Mouse (Mus musculus): ENCODE results near the gene Sox5.
"Not testable (repeated sequence)": the region's sequence is repeated elsewhere in the genome, so short reads cannot be mapped to it uniquely, and the experiment has no call there.

The Sox5 gene

DNA sequence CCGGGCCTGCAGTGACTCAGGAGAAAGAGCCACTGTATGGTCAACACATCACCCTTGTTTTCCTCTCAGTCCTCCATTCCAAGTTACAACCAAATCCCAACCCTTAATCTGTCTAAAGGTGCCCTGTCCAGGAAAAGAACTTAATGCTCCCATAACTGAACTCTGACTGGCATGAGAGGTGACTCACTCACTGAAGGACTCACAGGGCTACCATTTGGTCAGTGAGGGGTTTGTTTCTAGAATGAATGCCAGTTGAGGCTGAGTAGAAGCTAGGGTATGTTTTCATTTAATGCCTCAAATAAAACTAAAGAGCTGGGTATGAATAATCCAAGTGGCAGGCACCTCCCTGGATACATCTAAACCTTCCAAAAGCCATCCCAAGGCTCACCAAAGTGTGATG, 484.6 kb downstream of the Sox5 start:
- in situ Hi-C loops (cut with MboI; ENCODE audit: low pct_unique_long_range_greater_than_20kb in 1 of 2, low sequenced_read_pairs in 2 of 2, unreplicated experiment in 1 of 2) = no loop called here

- in situ Hi-C loops (cut with MboI; ENCODE audit: low pct_unique_long_range_greater_than_20kb in 1 of 2, low sequenced_read_pairs in 2 of 2, unreplicated experiment in 1 of 2) = no loop called here
Observed at GRCm38 (mm10) chr6:144291526-144291925, 490.3 kb downstream of the Sox5 start.

DNA sequence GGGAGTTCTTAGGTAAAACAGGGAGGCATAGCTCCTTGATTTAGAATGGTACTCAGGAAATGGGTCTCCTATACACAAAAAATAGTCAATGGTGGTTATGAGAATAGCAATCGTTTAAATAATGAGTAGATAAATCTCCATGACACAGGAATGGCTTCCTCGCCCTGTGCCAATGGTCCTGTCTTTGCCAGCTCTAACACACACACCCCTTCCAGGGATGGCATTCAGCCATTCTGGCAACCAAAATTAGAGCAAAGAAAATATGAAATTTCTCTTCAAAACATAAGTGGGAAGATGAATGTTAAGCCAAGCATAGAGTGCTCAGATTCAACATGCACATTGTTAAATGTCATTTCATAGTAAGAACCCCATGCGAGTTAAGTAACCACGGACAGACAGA, 495.7 kb downstream of the Sox5 start:
- in situ Hi-C loops (cut with MboI; ENCODE audit: low pct_unique_long_range_greater_than_20kb in 1 of 2, low sequenced_read_pairs in 2 of 2, unreplicated experiment in 1 of 2) = no loop called here

- in situ Hi-C loops (cut with MboI; ENCODE audit: low pct_unique_long_range_greater_than_20kb in 1 of 2, low sequenced_read_pairs in 2 of 2, unreplicated experiment in 1 of 2) = no loop called here
Observed at GRCm38 (mm10) chr6:144283191-144283590, 498.6 kb downstream of the Sox5 start.

DNA sequence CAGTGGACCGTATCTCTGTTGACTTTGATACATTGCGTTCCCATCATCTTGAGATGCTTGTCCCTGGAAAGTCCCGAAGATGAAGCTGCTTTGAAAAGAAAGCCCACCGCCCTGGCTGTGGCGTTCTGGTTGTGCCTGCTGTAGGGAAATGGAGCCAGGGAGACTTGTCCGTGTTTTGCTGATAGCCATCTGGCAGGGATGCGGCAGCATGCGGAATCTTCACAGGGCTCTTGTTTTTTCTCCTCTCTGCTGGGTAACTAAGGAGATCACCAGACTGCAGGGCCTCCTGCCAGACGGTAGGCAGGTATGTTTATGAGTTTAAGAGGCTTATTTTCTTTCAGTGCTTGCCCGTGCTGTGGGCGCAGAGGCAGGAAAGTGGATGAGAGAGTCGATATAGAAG, 499.0 kb downstream of the Sox5 start:
- in situ Hi-C loops (cut with MboI; ENCODE audit: low pct_unique_long_range_greater_than_20kb in 1 of 2, low sequenced_read_pairs in 2 of 2, unreplicated experiment in 1 of 2) = no loop called here

DNA sequence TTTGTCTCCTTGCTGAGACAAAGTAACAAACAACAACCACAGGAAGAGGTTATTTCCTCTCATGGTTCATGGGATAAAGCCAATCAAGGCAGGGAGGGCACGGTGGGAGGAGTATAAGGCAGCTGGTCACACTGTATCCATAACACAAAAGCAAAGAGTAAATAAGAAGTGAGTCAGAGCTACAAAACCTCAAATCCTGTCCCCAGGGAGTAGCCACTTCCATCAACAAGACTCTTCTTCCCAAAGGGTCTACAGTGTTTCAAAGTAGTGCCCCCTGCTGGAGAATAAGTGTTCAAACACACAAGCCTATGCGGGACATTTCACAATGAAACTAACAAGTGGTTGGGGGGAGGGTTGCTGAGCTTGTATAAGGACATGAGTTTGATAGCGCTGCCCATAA, 500.1 kb downstream of the Sox5 start:
- in situ Hi-C loops (cut with MboI; ENCODE audit: low pct_unique_long_range_greater_than_20kb in 1 of 2, low sequenced_read_pairs in 2 of 2, unreplicated experiment in 1 of 2) = no loop called here

DNA sequence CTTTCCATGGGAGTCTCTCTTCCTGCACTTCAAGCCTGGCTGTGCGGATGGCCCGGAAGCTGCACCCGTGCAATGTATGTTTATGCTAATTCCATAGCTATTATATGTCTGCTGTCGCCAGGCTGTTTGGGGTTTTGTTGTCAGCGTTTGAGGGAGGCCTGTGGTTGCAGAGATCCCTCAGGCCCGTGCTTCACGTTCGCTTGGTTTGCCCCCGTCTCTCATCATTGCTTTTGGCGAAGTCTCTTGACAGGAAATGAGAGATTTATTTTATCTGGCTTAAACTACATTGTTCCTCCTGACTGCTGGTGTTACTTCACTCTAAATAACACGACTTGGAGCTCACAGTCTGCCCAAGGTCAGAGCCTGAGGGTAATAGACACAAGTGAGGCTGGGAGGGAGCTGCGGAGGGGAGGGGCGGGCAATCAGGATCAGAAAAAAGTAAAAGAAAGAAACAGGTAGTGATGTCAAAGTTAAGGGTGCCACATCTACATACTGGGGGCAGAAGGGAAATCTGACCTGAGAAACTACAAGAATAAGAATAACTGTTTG, 503.2 kb downstream of the Sox5 start:
- in situ Hi-C loops (cut with MboI; ENCODE audit: low pct_unique_long_range_greater_than_20kb in 1 of 2, low sequenced_read_pairs in 2 of 2, unreplicated experiment in 1 of 2) = no loop called here

DNA sequence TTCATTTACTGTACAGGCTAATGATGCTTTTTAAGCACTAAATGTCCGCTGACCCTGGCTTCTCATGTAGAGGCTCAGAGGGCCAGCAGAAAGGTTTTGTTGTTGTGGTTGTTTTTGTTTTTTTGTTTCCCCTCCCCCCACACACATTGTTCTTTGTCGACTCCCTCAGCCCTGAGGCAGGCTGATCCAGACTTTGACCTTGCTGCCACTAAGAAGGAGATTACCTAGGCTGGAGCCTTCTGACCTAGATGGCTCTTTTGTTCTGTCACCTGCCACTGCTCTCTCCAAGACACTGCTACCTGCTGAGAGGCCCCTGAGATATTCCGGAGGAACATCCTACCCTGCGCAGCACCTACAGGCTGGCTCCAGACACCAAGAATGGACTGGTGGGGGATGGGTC, 508.4 kb downstream of the Sox5 start:
- in situ Hi-C loops (cut with MboI; ENCODE audit: low pct_unique_long_range_greater_than_20kb in 1 of 2, low sequenced_read_pairs in 2 of 2, unreplicated experiment in 1 of 2) = not testable (repeated sequence)

DNA sequence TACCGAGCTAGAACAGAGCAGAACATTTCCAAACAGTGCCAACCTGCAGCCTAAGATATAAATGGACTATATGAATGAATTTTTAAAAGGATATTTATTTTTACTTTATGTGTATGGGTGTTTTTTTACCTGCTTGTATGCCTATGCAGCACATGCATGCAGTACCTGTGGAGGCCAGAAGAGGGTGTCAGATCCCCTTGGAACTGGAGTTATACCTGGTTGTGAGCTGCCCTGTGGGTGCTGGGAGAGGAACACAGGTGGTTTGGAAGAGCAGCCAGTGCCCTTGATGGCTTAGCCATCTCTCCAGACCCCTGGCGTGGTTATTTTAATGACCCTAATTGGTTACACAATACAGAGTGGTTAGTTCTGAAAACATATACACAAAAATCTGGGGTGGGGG, 510.5 kb downstream of the Sox5 start:
- in situ Hi-C loops (cut with MboI; ENCODE audit: low pct_unique_long_range_greater_than_20kb in 1 of 2, low sequenced_read_pairs in 2 of 2, unreplicated experiment in 1 of 2) = no loop called here

GRCm38 (mm10) chr6:144270306-144270705, 511.5 kb downstream of the Sox5 start:
- in situ Hi-C loops (cut with MboI; ENCODE audit: low pct_unique_long_range_greater_than_20kb in 1 of 2, low sequenced_read_pairs in 2 of 2, unreplicated experiment in 1 of 2) = no loop called here

GRCm38 (mm10) chr6:144269666-144270065, 512.1 kb downstream of the Sox5 start:
- in situ Hi-C loops (cut with MboI; ENCODE audit: low pct_unique_long_range_greater_than_20kb in 1 of 2, low sequenced_read_pairs in 2 of 2, unreplicated experiment in 1 of 2) = no loop called here

GRCm38 (mm10) chr6:144265752-144266151, 516.0 kb downstream of the Sox5 start:
- in situ Hi-C loops (cut with MboI; ENCODE audit: low pct_unique_long_range_greater_than_20kb in 1 of 2, low sequenced_read_pairs in 2 of 2, unreplicated experiment in 1 of 2) = no loop called here

DNA sequence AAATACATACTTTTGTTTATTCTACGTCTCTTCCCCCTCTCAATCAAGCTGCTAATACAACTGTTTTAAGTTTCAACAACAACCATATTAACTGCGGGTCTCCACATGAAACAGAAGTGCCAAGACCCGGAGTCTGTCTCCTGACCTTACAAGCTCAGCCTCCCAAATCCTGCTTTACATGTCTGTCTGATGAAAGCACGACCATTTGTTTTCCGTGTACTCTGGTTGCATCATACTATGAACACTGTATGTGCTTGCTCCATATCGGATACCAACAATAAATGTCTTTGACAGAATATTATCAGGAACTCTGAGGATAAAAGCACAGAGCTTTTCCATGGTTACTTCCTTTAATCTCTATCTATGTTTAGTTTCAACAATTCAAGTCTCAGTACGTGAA, 516.8 kb downstream of the Sox5 start:
- in situ Hi-C loops (cut with MboI; ENCODE audit: low pct_unique_long_range_greater_than_20kb in 1 of 2, low sequenced_read_pairs in 2 of 2, unreplicated experiment in 1 of 2) = no loop called here

DNA sequence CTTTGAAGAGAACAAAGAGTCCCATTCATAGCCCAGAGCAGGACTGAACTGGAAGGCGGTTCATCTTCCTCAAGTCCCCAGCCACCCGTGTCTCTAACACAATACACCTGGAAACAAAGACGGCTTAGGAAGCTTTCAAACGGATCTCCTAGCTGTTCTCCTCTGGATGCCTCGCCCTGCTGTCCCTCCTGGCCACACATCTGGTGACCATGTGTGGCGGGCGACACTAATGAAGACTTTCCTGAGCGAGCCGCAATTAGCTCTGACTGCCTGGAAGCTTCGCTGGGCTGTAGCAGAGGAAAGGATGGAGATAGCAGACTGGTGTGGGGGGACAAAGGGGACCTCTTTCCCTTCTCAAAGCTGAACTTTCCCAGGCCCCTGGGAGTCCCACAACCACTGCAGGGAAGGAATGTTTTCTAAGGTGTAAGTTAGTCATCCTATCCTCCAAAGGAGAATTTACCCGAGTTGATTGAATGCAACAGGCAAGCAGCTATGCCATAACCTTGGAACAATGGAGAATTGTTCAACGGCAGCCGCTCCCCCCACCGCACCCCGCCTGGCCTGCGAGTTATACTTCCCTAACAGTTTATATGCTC, 517.4 kb downstream of the Sox5 start:
- in situ Hi-C loops (cut with MboI; ENCODE audit: low pct_unique_long_range_greater_than_20kb in 1 of 2, low sequenced_read_pairs in 2 of 2, unreplicated experiment in 1 of 2) = no loop called here

GRCm38 (mm10) chr6:144256500-144256899, 525.3 kb downstream of the Sox5 start:
- in situ Hi-C loops (cut with MboI; ENCODE audit: low pct_unique_long_range_greater_than_20kb in 1 of 2, low sequenced_read_pairs in 2 of 2, unreplicated experiment in 1 of 2) = no loop called here

DNA sequence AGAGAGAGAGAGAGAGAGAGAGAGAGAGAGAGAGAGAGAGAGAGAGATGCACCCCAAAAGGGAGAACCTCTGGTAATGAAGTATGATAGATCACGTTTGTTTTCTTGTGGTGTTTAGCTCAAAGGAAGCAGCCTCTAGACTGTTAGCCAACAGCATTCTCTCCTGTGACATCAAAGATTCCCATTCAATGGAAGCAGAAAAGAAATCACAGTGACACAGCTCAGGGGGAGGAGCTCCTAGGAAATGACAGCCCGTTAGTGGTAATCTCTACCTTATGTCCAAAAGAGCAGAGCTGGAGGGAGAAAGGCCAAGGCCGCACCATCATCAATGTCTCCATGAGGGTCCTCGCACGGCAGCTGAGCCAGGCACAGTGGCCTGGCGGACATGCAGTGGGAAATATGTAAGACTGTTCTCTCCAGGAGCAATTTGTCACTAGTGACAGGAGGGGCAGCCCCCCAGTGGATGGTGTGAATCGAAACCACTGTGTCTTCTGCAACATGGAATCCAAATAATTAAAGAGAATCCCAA, 529.5 kb downstream of the Sox5 start:
- in situ Hi-C loops (cut with MboI; ENCODE audit: low pct_unique_long_range_greater_than_20kb in 1 of 2, low sequenced_read_pairs in 2 of 2, unreplicated experiment in 1 of 2) = no loop called here

DNA sequence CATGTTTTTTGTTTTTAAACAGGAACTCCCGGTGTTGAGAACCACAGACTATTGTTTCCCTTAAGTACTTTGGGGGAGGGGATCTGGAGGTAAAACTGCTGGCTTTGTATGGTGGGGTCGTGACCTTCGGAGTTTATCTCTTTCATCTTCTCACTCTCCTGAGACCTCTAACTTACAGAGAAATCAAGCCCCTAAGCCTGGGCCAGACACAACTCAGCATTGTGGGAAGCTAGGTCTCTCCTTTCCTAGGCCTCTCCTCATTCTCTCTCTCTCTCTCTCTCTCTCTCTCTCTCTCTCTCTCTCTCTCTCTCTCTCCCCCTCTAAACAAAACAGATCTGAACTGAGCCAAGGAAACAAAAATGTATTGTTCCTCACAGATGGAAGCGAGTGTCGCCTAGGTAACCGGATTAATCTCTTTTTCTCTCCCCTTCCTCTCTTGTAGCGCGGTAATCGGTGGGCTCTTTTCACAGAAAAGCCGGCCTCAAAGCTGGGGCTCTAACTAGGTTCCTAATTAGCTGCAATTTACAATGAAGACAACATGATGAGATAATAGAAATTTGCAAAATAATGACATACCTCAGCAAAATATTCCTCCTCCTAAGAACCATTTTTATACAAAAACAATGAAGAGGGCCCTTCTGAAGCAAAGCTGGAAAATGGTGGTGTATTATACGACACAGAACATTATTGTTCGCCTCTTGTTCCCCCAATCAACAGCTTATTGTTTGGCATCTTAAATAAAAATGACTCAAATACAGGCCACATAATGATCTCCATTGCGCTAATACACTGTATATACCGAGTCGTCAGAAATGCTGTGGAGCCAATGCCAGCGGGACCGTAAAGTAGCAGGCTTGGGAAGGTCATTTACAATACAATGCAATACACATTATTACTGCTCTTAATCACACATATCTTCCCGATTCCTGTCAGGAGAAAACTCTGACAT, 530.3 kb downstream of the Sox5 start:
- in situ Hi-C loops (cut with MboI; ENCODE audit: low pct_unique_long_range_greater_than_20kb in 1 of 2, low sequenced_read_pairs in 2 of 2, unreplicated experiment in 1 of 2) = no loop called here

GRCm38 (mm10) chr6:144250625-144251181, 531.1 kb downstream of the Sox5 start:
- in situ Hi-C loops (cut with MboI; ENCODE audit: low pct_unique_long_range_greater_than_20kb in 1 of 2, low sequenced_read_pairs in 2 of 2, unreplicated experiment in 1 of 2) = no loop called here

DNA sequence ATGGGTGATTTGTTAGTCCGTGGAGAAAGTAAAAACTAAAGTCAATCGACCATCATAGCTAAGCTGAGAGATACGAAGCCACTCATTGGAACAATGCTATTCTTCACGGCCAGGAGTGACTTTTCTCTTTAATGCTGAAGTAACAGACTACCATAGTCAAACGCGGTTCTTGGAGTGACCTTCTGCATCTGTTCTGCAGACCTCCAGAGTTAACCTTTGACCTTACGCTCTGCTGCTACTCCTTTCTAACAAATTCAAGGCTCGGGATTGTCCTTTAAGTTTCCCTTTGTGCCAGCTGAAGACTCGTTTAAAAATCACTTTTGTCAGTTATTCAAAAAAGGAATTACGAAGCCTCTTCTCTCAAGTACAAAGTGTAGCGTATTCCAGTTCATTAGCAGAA, 545.2 kb downstream of the Sox5 start:
- in situ Hi-C loops (cut with MboI; ENCODE audit: low pct_unique_long_range_greater_than_20kb in 1 of 2, low sequenced_read_pairs in 2 of 2, unreplicated experiment in 1 of 2) = no loop called here
